Mouse (Mus musculus) liver, embryonic 13.5 days (tissue): ENCODE results near the gene Ndufv1. TPM values are rescaled to one million over a fixed set of nuclear protein-coding genes. Genes with fewer than 3 reads are reported as not detected.
"Not testable (repeated sequence)": the region's sequence is repeated elsewhere in the genome, so short reads cannot be mapped to it uniquely, and the experiment has no call there.

Experiments
- ATAC-seq: fragments of 200-750 bp; cut with Nextera tagmentation; 2 replicates; pipeline ENCODE4 v1.8.0; 2017; ENCODE audit warnings: low read depth, mild to moderate bottlenecking, moderate number of reproducible peaks, moderate library complexity
- DNase-seq: peaks from one replicate; pipeline ENCODE4 v3.0.0; 2022
- H3K27ac ChIP-seq: fragments of 300-500 bp; sonication (generic); 2 replicates; pipeline ENCODE4 v1.5.1; 2015; ENCODE audit warnings: moderate library complexity, mild to moderate bottlenecking, inconsistent platforms
- H3K27me3 ChIP-seq: fragments of 300-500 bp; sonication (generic); 2 replicates; pipeline ENCODE4 v1.6.1; 2015; ENCODE audit warnings: mild to moderate bottlenecking, inconsistent platforms
- H3K36me3 ChIP-seq: fragments of 300-500 bp; sonication (generic); 2 replicates; pipeline ENCODE4 v1.6.1; 2015; ENCODE audit warnings: mild to moderate bottlenecking, inconsistent platforms
- H3K4me1 ChIP-seq: fragments of 300-500 bp; sonication (generic); replicated peaks from 2 replicates; pipeline ENCODE4 v1.6.1; 2015; ENCODE audit warnings: inconsistent platforms
- H3K4me2 ChIP-seq: fragments of 300-500 bp; sonication (generic); 2 replicates; pipeline ENCODE4 v1.6.1; 2015; ENCODE audit warnings: inconsistent platforms, mild to moderate bottlenecking, moderate library complexity
- H3K4me3 ChIP-seq: fragments of 300-500 bp; sonication (generic); replicated peaks from 2 replicates; pipeline ENCODE4 v1.5.1; 2015; ENCODE audit warnings: mild to moderate bottlenecking, inconsistent platforms
- H3K9ac ChIP-seq: fragments of 300-500 bp; sonication (generic); 2 replicates; pipeline ENCODE4 v1.6.1; 2015; ENCODE audit warnings: mild to moderate bottlenecking, inconsistent platforms
- H3K9me3 ChIP-seq: fragments of 300-500 bp; sonication (generic); replicated peaks from 2 replicates; pipeline ENCODE4 v1.6.1; 2016; ENCODE audit warnings: inconsistent platforms
- WGBS: fragments of 180-500 bp; shearing (Covaris S2); methylation state at CpG from one replicate; pipeline ENCODE4 v1.1.7; 2015; ENCODE audit not compliant: insufficient replicate concordance; 5-methylcytosine and 5-hydroxymethylcytosine counted together
- polyA plus RNA-seq: library from polyadenylated mRNA; unstranded; fragments of >200 nt; fragmentation: Nextera tagmentation; extraction: Ambion mirVana; gene quantifications from 2 replicates; pipeline ENCODE4 v1.2.1, GENCODE M21; 2015

Ndufv1 gene
- polyA plus RNA-seq, 1 experiment from 2014 or later: 174 TPM

DNA sequence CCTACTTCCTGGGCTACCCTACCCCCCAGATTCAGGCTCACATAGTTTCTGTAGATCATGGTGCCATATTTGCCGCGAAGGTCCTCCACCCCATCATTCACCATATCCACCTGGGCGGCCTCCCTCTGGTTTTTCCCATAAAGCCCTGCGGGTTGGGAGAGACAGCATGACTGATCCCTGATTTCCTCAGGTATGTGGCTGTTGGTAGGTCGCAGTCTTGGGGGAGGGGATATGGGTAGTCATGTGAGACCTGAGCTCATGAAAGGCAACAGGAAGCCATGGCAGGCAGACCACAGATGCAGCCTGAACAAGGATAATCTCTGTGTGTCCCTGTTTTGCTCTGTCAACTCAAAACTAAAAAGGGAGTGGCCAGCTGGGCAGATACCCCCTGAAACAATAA lies 28.3 kb upstream of the Ndufv1 start:
- WGBS: 81% methylated on average over 5 of the region's 5 CpGs
- H3K27me3 ChIP-seq, H3K4me2 ChIP-seq, H3K36me3 ChIP-seq, H3K4me3 ChIP-seq, ATAC-seq, H3K9me3 ChIP-seq, DNase-seq, H3K9ac ChIP-seq, H3K27ac ChIP-seq: not testable (repeated sequence)
- H3K4me1 ChIP-seq: peaks cover 56% of the 10 kb centered on the region

DNA sequence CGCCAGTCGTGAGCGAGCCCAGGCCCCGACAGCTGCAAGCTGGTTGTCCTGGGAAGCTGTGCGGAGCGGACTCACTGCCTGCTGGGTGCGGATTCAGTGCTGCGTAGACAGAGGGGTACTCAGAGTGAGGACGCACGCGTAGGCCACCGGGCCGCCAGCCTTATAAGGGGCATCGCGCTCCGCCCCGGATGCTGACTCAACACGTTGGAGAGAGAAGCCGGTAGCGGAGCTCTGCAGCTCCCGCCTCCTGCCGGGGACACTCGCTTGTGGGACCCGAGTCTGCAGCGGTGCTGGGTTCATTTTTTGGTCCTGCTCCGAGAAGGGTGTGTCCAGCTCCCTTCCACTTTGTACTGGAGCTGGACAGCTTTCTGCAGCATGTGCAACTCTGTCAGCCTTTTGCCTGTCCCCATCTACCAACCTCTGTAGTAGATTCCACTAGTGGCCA lies 25.2 kb upstream of the Ndufv1 start, which contains the start of gene Gstp1:
Gene Gstp1, minus strand, starts transcription at position 198 of the 445 bp plus-strand sequence.
- peaks cover 9% of the 10 kb centered on the region; the same call in 1 of the 2 replicates for H3K36me3 ChIP-seq
- 1% methylated on average over 26 of the region's 26 CpGs for WGBS
- no peaks in the 10 kb centered on the region for H3K27me3 ChIP-seq
- peak within 1 kb of the TSS; percentile 70 for H3K4me3 ChIP-seq
- peaks cover 48% of the 10 kb centered on the region for H3K4me1 ChIP-seq
- ATAC-seq: peak; percentile 84
- peak; percentile 81 for DNase-seq
- peak within 1 kb of the TSS; percentile 84 for H3K4me2 ChIP-seq
- no peaks in the 10 kb centered on the region; the same call in 1 of the 2 replicates for H3K9me3 ChIP-seq
- peak within 1 kb of the TSS; percentile 84 for H3K9ac ChIP-seq
- H3K27ac ChIP-seq: peak within 1 kb of the TSS; percentile 81

DNA sequence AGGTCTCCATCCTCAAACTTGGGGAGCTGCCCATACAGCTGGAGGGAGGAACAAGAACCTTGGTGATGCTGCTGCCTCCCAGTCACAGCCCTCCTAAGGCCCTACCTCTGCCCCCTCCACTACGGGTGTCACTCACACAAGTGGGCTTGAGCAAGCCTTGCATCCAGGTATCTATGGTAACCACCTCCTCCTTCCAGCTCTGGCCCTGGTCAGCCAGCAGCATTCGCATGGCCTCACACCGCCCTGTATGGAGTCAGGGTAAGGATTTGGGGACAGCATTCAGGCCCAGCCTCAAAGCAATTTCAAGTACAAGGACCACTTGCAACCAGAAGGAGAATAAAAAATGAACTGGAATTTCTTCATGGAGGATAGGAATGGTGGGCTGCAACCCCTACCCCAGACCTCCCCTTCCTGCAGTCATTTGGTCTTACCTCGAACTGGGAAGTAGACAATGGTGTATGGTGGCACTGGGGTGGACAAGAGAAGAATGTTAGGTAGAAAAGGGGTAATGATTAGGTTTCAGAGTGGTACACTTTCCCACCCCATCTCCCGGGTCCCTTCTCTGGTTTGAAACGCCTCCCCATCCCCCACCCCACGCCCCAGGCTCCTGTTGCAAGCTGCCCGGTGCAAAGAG lies 24.7 kb upstream of the Ndufv1 start:
- 27% methylated on average over 8 of the region's 8 CpGs for WGBS
- H3K9ac ChIP-seq: peak overlapping the region; percentile 84
- H3K9me3 ChIP-seq, H3K27me3 ChIP-seq, DNase-seq, H3K36me3 ChIP-seq: not testable (repeated sequence)
- peak overlapping the region; percentile 81 for H3K27ac ChIP-seq
- H3K4me3 ChIP-seq: peak overlapping the region; percentile 70
- H3K4me1 ChIP-seq: peaks cover 46% of the 10 kb centered on the region
- peak; percentile 9 for ATAC-seq
- peak overlapping the region; percentile 84 for H3K4me2 ChIP-seq

DNA sequence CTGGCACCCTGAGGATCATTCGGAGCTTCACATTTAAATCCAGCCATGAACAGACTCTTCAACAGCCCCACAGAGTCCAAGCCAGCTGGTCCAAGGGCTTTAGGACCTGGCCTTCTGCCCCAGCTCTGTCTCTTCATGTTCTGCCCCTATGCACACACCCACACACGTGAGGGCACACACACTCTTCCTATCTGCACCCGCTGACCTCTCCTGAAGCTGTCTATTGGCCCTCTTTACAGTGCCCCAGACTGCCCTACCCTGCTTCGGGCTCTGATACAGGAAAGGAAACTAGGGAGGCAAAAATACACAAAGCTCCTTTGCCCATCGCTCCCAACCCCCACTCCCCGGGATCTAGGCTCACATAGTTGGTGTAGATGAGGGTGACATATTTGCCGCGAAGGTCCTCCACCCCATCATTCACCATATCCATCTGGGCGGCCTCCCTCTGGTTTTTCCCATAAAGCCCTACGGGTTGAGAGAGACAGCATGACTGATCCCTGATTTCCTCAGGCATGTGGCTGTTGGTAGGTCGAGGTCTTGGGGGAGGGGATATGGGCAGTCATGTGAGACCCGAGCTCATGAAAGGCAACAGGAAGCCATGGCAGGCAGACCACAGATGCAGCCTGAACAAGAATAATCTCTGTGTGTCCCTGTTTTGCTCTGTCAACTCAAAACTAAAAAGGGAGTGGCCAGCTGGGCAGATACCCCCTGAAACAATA lies 23.9 kb upstream of the Ndufv1 start:
- WGBS: 61% methylated on average over 12 of the region's 12 CpGs
- DNase-seq: no peak
- peak; percentile 47 for ATAC-seq
- Histone ChIP-seq H3K4me3 (peak overlapping the region; percentile 37), H3K27me3 (no peaks in the 10 kb centered on the region), H3K9ac (peak overlapping the region; percentile 2), H3K27ac (peak overlapping the region; percentile 50), H3K4me1 (peaks cover 41% of the 10 kb centered on the region), H3K9me3 (no peaks in the 10 kb centered on the region; the same call in 1 of the 2 replicates), H3K36me3 (peaks cover 9% of the 10 kb centered on the region; the same call in 1 of the 2 replicates), H3K4me2 (peak overlapping the region; percentile 59)

DNA sequence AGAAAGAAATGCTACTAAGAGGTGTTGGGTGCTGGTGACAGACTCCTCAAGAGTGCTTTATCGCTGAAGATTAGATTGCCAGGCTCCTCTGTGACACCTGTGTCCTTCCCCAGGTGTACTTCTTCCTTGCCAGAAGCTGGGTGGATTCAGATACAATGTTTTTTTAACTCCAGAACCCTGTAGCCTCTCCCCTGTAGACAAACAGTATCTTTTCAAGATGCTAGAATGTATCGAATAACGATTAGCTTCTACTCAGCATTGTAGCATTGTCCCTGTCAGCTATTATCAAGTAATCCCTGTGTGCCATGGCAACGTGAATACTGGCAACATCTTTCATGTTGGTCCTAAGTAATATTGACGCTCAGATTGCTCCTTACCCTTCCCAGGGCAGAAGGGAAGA lies 21.1 kb upstream of the Ndufv1 start:
- Histone ChIP-seq H3K4me3 (no peak overlapping the region), H3K27ac (peak overlapping the region; percentile 15), H3K9me3 (no peaks in the 10 kb centered on the region; the same call in 1 of the 2 replicates), H3K27me3 (no peaks in the 10 kb centered on the region), H3K9ac (no peak overlapping the region), H3K4me2 (no peak overlapping the region), H3K36me3 (peaks cover 9% of the 10 kb centered on the region; the same call in 1 of the 2 replicates), H3K4me1 (peaks cover 47% of the 10 kb centered on the region)
- no peak for ATAC-seq
- 66% methylated on average over 5 of the region's 5 CpGs for WGBS
- DNase-seq: no peak

DNA sequence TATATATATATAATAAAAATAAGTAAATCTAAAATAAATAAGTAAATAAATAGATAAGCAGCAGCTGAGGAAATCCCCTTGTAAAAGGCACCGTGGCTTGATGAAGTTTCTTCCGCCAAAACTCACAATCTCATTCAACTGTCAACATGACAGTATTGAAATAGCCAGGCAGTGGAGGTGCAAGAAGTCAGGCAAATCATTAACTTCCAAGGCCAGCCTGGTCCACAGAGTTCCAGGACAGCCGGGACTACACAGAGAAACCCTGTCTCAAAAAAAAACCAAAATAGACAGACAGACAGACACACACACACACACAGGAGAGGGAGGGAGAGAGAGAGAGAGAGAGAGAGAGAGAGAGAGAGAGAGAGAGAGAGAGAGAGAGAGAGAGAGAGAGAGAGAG lies 20.7 kb upstream of the Ndufv1 start:
- H3K27me3 ChIP-seq: no peaks in the 10 kb centered on the region
- peaks cover 9% of the 10 kb centered on the region; the same call in 1 of the 2 replicates for H3K36me3 ChIP-seq
- no peak overlapping the region for H3K9ac ChIP-seq
- H3K9me3 ChIP-seq: no peaks in the 10 kb centered on the region; the same call in 1 of the 2 replicates
- H3K4me3 ChIP-seq: no peak overlapping the region
- H3K4me1 ChIP-seq: peaks cover 44% of the 10 kb centered on the region
- no peak for ATAC-seq
- DNase-seq: no peak
- WGBS: 61% methylated on average over 3 of the region's 3 CpGs
- peak overlapping the region; percentile 15; the same call in 1 of the 2 replicates for H3K27ac ChIP-seq
- no peak overlapping the region for H3K4me2 ChIP-seq

DNA sequence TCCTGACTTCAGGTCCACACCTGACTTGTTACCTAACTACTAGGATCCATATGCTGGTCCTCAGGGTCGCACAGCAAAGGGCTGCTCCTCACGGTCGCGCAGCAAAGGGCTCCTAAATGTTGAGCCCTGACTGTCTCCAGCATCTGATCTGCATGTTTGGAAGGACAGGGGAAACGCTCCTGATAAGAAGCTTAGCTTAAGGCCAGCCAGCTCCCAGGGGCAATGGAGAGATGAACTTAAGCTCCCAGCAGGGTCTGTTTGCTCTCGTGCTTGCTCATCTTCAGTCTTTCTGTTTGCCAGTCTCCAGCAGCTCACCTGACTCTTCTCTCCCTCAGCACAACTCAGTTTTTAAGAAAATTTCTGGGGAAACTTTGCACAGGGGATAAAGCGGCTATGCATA lies 20.1 kb upstream of the Ndufv1 start:
- peaks cover 37% of the 10 kb centered on the region for H3K4me1 ChIP-seq
- no peaks in the 10 kb centered on the region for H3K27me3 ChIP-seq
- no peak for ATAC-seq
- H3K9ac ChIP-seq: no peak overlapping the region
- no peak for DNase-seq
- peak overlapping the region; percentile 51; the same call in 1 of the 2 replicates for H3K27ac ChIP-seq
- peaks cover 9% of the 10 kb centered on the region; the same call in 1 of the 2 replicates for H3K36me3 ChIP-seq
- no peak overlapping the region for H3K4me2 ChIP-seq
- H3K9me3 ChIP-seq: peaks cover 2% of the 10 kb centered on the region; the same call in 1 of the 2 replicates
- H3K4me3 ChIP-seq: no peak overlapping the region
- WGBS: 51% methylated on average over 7 of the region's 7 CpGs

DNA sequence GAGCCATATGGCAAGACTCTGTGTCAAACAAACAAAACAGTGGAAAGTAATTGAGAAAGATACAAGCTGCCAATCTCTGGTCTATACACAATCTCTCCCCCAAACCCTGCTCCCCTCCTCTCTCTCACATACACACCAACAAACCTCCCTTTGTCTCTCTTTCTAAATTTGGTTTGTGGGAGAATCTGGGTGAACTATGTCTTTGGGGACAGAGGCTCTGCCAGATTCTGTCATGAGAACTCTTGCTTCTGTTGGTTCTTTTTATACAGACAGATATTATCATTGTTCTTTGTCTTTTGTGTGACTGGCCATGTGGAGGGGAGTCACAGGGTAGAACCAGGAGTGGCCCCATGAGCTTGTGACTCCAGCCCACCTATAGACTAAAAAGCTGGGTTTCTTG lies 15.0 kb upstream of the Ndufv1 start:
- H3K4me3 ChIP-seq: no peak overlapping the region

DNA sequence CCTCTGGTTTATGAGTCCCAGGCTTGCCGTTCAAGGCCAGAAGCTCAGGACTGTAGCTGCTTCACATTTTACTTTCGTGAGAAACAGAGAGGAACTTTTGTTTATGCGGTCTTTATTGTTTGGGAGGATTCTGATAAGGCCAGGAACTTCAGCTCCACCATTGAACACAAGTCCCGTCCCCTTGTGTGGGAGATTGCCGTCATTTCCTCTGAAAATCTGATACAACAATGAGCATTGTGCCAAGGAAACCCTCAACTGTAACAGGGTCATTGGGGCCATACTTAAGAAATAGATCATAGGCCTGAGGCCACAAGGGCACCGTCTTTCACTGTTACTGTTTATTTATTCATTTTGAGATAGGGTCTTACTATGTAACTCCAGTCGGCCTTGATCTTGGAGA lies 10.6 kb upstream of the Ndufv1 start:
- ATAC-seq (no peak), DNase-seq (no peak)
- Histone ChIP-seq H3K4me3 (no peak overlapping the region), H3K4me1 (peaks cover 16% of the 10 kb centered on the region), H3K27me3 (no peaks in the 10 kb centered on the region), H3K9me3 (peaks cover 14% of the 10 kb centered on the region), H3K27ac (no peak overlapping the region), H3K9ac (no peak overlapping the region), H3K4me2 (no peak overlapping the region), H3K36me3 (no peaks in the 10 kb centered on the region)
- WGBS: 52% methylated on average over 7 of the region's 7 CpGs

More for the DNA sequence above, 15.0 kb upstream of the Ndufv1 start:
- Histone ChIP-seq H3K4me2 (no peak overlapping the region), H3K9ac (no peak overlapping the region), H3K27me3 (no peaks in the 10 kb centered on the region), H3K4me1 (peaks cover 7% of the 10 kb centered on the region; the same call in 1 of the 2 replicates), H3K27ac (no peak overlapping the region), H3K36me3 (no peaks in the 10 kb centered on the region), H3K9me3 (peaks cover 14% of the 10 kb centered on the region)
- no peak for ATAC-seq
- DNase-seq: no peak

DNA sequence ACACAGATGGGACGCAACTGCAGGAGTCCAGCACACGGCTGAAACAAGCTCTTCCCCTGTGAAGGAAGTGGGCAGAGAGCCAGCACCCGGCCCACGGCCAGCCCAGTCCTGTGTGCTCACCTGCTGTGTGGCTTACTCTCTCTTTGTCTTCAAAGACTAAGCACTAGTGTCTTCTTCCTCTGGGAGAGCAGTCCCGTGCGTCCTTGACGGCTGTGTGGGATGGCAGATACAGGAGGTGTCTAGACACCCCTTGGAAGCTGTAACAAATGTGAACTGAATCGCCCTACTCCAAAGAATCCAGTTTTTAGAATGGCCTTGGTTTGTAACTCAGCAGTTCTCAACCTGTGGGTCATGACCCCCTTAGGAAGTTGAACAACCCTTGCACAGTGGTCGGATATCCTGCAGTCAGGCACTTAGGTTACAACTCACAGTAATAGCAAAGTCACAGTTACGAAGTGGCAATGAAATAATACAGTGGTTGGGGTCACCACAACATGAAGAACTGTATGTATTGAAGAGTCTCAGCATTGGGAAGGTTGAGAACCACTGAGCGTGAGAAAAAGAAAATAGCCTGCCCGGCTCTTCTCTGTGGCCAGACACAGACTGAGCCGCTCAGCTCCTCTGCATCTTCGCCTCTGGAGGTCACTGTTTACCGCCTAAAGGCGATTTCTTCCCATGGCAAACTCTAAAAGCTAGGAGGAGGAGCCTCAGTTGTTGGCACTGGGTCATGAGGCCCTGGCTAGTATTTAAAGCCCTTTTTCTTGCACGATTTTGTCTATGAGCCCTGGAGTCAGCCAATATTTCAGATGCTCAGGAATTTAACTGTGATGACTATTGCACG lies 6.4 kb upstream of the Ndufv1 start:
- no peaks in the 10 kb centered on the region for H3K27me3 ChIP-seq
- peak overlapping the region; percentile 7; the same call in 1 of the 2 replicates for H3K9ac ChIP-seq
- WGBS: 34% methylated on average over 18 of the region's 18 CpGs
- peaks cover 41% of the 10 kb centered on the region for H3K4me1 ChIP-seq
- H3K36me3 ChIP-seq: no peaks in the 10 kb centered on the region
- H3K4me2 ChIP-seq: no peak overlapping the region; the same call in 1 of the 2 replicates
- no peak overlapping the region for H3K4me3 ChIP-seq
- ATAC-seq (peak; percentile 71), DNase-seq (peak; percentile 61)
- no peaks in the 10 kb centered on the region for H3K9me3 ChIP-seq
- H3K27ac ChIP-seq: peak overlapping the region; percentile 37
